Mouse (Mus musculus) cerebellum, postnatal 4 days (tissue): Measurements from ENCODE around the gene Cacna1c.

Experiments
- DNase-seq, 2 experiments: peaks; one replicate each; pipeline ENCODE4 v3.0.0; 2022; ENCODE audit warnings: low spot score in 2 of 2, mixed read lengths in 1 of 2

The Cacna1c gene

GRCm38 (mm10) chr6:118864696-118865620 lies 331.3 kb downstream of the Cacna1c start:
- no peak for DNase-seq

- DNase-seq: no peak
Observed at GRCm38 (mm10) chr6:118862727-118863126, 333.5 kb downstream of the Cacna1c start.

DNA sequence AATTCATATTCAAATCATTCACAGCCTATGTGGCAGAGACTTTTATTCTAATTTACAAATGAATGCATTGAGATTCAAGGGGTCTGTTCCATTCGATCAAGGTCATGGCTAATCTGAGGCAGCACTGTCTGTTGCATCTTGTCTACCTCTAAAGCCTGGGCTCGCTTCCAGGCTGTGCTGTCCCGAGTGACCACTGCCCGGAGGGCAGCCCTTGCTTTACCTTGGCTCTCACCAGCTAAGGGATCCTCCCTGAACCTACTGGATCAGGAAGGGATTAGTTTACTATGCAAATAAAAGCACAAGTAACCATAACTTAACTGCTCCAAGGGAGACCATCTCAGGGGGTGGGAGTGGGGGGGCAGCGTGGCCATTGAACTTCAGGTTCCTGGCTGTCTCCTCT lies 334.1 kb downstream of the Cacna1c start:
- no peak for DNase-seq

DNA sequence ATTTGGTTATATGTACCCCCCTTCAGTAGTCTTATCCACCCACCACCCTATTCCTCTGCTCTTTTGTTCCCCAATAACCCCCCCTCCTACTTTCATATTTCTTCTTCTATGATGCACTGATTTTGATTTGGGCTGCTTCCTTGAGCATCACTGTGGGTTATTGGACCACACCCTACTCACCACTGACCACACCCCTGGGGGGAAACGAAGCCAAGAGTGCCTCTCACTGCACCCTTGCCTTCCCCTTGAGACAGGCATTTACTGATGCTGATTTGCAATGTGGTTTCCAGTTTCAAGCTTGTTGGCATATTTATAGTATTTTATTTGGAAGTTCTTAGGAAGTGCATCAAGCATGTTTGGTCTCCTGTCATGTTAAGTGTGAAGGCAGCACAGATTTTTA lies 337.8 kb downstream of the Cacna1c start:
- no peak for DNase-seq

DNA sequence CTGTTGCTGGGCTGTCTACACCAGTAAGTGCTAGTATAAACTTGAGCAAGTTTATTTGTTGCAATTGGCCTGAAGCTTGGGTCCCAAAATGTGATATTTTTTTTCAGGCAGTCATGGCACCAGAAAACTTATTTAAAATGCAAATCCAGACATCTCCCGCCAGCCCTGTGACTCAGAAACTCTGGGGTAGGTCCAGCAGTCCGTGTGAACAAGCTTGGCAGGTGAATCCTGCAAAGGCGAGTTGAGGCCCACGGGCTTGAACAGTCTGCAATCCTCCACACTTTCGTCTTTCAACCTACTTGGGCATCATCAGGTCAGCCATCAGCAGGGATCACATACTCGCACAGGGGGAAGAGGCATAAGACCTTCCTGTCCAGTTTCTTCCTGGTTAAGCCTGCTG lies 344.1 kb downstream of the Cacna1c start:
- DNase-seq: no peak

DNA sequence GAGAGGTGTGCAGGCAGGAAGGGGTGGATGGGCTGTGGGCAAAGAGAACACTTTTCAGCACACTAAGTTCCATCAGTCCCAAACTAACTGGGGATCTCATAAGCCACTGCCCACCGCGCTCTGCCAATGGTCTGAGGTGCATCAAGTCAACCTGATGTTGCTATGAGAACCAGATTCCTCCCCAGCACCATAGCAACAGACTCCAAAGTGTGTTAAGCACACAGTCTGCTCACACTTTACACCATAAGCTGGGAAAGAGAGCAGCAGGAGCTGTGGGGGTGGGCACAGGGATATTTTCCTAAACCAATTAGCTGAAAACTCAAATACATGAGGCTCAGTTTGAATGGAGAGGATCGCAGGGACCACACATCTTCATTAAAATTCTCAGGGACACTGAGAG lies 345.1 kb downstream of the Cacna1c start:
- no peak for DNase-seq

GRCm38 (mm10) chr6:118848640-118849039 lies 347.6 kb downstream of the Cacna1c start:
- DNase-seq: no peak

GRCm38 (mm10) chr6:118847751-118848150 lies 348.5 kb downstream of the Cacna1c start:
- no peak for DNase-seq

- peak in 1 of 2 experiments; percentile 45 for DNase-seq
Observed at GRCm38 (mm10) chr6:118845829-118846228, 350.4 kb downstream of the Cacna1c start.

GRCm38 (mm10) chr6:118845180-118845579 lies 351.0 kb downstream of the Cacna1c start:
- DNase-seq: no peak

DNA sequence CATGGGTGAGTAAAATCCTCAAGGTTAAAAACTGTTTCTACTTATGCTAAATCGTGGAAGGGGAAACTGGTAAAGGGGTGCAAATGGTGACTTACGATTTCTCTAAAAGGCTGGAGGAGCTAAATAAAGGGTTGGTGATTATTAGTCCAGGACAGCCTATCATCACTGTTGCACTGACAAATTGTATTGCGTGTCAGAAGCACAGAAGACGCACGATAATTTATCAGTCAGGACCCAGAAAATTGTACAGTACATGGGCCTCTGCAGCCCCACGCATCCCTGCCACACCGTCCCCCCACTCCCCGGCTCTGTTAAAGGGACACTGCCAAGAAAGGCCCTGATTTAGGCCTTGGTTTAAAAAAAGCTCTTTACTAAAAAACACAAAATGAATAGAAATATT lies 352.7 kb downstream of the Cacna1c start:
- no peak for DNase-seq

DNA sequence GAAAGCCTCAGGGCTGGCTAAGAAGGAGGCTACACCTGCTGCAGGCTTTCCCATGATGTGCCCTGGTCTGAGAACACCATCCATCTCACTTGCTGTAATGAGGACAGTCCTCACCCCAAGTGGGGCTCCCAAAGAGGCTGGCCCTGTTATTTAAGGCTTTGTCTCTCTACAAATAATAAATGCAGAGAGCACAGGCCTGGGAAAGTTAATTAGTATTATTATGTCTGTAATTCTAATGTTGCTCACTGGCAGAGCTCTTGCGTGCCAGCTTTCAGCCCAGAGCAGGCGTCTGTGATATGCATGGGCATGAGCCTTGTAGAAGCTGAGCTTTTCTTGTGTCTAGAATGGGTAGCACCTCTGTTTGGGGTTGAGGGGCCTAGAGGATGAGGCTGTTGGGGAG lies 354.3 kb downstream of the Cacna1c start:
- no peak for DNase-seq

- no peak for DNase-seq
Observed at GRCm38 (mm10) chr6:118838919-118839915, 357.0 kb downstream of the Cacna1c start.

- DNase-seq: no peak
Observed at GRCm38 (mm10) chr6:118836693-118837092, 359.5 kb downstream of the Cacna1c start.

GRCm38 (mm10) chr6:118834046-118834445 lies 362.2 kb downstream of the Cacna1c start:
- no peak for DNase-seq

DNA sequence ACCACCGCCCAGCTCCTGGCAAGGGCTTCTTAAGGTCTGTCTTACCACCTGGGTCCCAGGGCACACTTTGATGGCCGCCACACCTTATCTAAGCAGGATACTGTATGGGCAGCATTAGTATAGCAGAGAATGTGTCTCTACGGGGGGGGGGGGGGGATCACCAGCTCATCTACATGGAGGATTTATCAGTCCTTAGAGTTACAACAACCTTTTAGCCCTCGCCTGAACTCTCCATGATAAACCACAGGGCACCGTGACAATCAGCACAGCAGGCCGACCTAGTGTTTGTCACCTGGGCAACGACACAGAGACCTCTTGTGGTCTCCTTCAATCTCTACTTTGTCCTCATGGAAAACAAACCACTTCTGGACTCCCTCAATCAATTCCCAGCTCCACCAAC lies 363.2 kb downstream of the Cacna1c start:
- no peak for DNase-seq

GRCm38 (mm10) chr6:118832616-118833015 lies 363.6 kb downstream of the Cacna1c start:
- no peak for DNase-seq

DNA sequence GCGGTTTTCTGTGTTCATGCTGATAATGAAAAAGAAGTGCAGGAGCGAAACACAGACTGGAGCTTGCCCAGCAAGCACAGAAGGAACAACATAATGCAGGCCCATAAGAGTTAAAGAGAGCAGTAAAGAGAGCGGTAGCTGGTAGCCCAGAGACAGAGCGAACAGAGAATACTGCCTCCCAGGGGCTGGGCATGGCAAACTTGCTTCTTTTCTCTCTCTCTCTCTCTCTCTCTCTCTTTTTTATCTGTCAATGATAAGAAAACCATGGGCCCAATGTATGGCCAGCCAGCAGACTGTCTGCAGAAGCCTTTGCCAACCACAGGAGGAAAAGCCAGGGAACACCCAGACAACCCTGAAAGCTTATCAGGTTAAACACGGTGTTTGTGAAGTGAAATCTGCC lies 365.4 kb downstream of the Cacna1c start:
- no peak for DNase-seq

DNA sequence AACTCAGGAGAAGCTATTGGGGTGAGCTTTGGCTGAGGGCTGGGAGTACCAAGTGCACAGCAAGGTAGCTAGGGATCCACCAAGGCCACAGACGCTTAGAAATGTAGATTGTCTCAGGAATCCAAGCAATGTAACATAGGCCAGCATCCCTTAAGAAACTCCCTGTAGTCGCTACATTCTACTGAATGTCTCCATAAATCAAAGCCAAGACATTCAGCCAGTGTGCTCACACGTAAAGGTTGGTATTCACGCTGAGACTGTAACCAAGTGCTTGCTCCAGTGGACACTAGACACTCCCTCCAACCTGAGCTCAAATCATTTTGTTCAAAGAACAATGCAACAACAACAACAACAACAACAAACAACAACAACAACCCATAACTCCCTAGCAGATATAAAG lies 368.0 kb downstream of the Cacna1c start:
- no peak for DNase-seq

DNA sequence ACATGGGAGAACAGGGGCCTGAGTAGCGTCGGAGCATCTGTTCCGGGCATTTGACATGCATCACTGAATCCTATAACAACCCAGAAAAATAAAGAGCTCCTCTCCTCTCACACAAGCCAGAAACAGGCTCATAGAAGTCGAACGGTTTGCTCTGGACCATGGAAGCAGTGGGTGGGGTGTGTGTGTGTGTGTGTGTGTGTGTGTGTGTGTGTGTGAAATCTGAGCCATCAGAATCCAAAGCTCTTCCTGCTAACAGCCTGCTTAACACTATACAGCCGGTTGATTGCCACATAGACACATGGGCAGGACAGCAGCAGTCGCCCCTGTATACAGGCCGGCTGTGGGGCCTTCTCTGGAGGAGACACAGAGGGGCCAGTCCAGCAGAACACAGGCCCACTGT lies 368.7 kb downstream of the Cacna1c start:
- no peak for DNase-seq

DNA sequence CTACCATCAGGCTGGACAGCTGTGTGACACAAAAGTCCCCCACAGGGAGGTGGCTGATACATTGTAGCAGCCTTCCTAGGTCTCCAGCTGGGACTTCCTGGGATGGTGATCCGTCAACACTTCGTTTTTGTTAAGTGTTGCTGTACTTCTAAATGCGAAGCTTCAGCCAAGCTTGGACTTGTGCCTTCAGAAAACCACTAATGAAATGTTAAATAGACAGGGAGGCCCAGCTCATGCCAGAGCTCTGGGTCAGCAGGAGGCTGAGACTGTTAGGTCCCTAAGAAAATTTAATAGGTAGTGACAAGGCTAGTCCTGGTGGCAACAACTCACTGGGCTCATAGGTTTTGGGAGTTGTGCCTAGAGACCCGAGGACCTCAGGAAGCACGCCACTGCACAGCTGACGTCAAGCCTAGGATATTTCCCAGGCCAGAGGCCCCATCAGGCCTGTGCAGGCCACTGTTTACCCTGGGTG lies 370.8 kb downstream of the Cacna1c start:
- DNase-seq: no peak

DNA sequence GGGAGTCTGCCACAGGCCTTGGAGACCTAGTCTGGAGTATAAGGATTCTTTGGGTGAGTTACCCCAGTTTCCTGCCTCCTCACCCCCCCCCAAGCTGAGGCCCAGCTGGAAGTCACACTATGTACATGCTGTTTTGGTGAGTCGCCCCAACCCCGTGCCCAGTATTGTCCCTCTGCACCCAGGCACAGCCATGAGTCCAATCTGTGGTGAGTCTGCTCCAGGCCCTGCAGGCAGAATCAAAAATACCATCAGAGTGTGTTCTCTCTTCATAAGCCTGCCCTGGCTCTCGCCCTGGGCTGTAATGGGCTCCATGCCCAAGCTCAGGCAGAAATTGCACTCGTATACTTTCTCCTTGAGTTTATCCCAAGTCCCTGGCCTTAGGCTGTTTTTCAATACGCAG lies 374.7 kb downstream of the Cacna1c start:
- DNase-seq: no peak
